Mouse (Mus musculus) cerebellum, postnatal 14 days (tissue): ENCODE data around the gene Gm4303.
"Not testable (repeated sequence)": the region's sequence is repeated elsewhere in the genome, so short reads cannot be mapped to it uniquely, and the experiment has no call there.

Experiments used
- DNase-seq, 2 experiments: peaks; one replicate each; pipeline ENCODE4 v3.0.0; 2021; ENCODE audit warnings: mixed read lengths in 2 of 2

Gene Gm4303

GRCm38 (mm10) chr10:100345672-100346071 is at the start of gene Gm4303:
Gene Gm4303, plus strand, starts transcription at chr10:100345972.
- not testable (repeated sequence) for DNase-seq

GRCm38 (mm10) chr10:100296105-100296504 is 49.7 kb upstream of the Gm4303 start:
- no peak for DNase-seq

- not testable (repeated sequence) for DNase-seq
These were observed 45.7 kb upstream of the Gm4303 start for GRCm38 (mm10) chr10:100300106-100300505.

GRCm38 (mm10) chr10:100335376-100335775 is 10.4 kb upstream of the Gm4303 start, which contains the start of gene Gm4301:
Gene Gm4301, plus strand, starts transcription at chr10:100335676.
- DNase-seq, result not testable (repeated sequence)

GRCm38 (mm10) chr10:100340536-100340935 is 5.2 kb upstream of the Gm4303 start, which contains the start of gene Gm4302:
Gene Gm4302, plus strand, starts transcription at chr10:100340836.
- not testable (repeated sequence) for DNase-seq

GRCm38 (mm10) chr10:100350793-100351192 is 5.0 kb downstream of the Gm4303 start, which contains the start of gene Gm4305:
Gene Gm4305, plus strand, starts transcription at chr10:100351093.
- DNase-seq, result not testable (repeated sequence)

- peak in 1 of 2 experiments; percentile 1 for DNase-seq
These were observed 11.1 kb downstream of the Gm4303 start for GRCm38 (mm10) chr10:100356841-100357240.

GRCm38 (mm10) chr10:100361038-100361437 is 15.3 kb downstream of the Gm4303 start, which contains the start of gene Gm4307:
Gene Gm4307, plus strand, starts transcription at chr10:100361338.
- DNase-seq, result not testable (repeated sequence)

- DNase-seq, result not testable (repeated sequence)
These were observed 36.7 kb downstream of the Gm4303 start, which contains the start of gene Gm4312 for GRCm38 (mm10) chr10:100382460-100382859. Gene Gm4312, minus strand, starts transcription at chr10:100382560.
